Mouse (Mus musculus) neural tube, embryonic 11.5 days (tissue): ENCODE data around the gene Selenof. TPM values are rescaled to one million over a fixed set of nuclear protein-coding genes. Genes with fewer than 3 reads are reported as not detected.

Experiments used
- ATAC-seq: fragments of 200-750 bp; cut with Nextera tagmentation; 2 replicates; pipeline ENCODE4 v1.8.0; 2017; ENCODE audit warnings: moderate number of reproducible peaks, mild to moderate bottlenecking, moderate TSS enrichment, moderate library complexity; ENCODE audit not compliant: insufficient read depth, low FRiP score, low TSS enrichment
- DNase-seq: peaks from one replicate; pipeline ENCODE4 v3.0.0-alpha.2; 2015; ENCODE audit warnings: low spot score
- H3K27ac ChIP-seq: fragments of 300-500 bp; sonication (generic); 2 replicates; pipeline ENCODE4 v1.5.1; 2014; ENCODE audit warnings: low read depth, mild to moderate bottlenecking, low read length
- H3K27me3 ChIP-seq: fragments of 300-500 bp; sonication (generic); 2 replicates; pipeline ENCODE4 v1.6.1; 2014; ENCODE audit warnings: mild to moderate bottlenecking, low read length, mixed read lengths; ENCODE audit not compliant: control insufficient read depth, insufficient read depth
- H3K36me3 ChIP-seq: fragments of 300-500 bp; sonication (generic); 2 replicates; pipeline ENCODE4 v1.6.1; 2014; ENCODE audit warnings: mild to moderate bottlenecking, low read length, moderate library complexity, mixed read lengths; ENCODE audit not compliant: control insufficient read depth, insufficient read depth
- H3K4me1 ChIP-seq: fragments of 300-500 bp; sonication (generic); 2 replicates; pipeline ENCODE4 v1.6.1; 2014; ENCODE audit warnings: low read length, mixed read lengths; ENCODE audit not compliant: control insufficient read depth, insufficient read depth
- H3K4me2 ChIP-seq: fragments of 300-500 bp; sonication (generic); 2 replicates; pipeline ENCODE4 v1.6.1; 2014; ENCODE audit warnings: low read depth, mild to moderate bottlenecking, moderate library complexity
- H3K4me3 ChIP-seq: fragments of 300-500 bp; sonication (generic); 2 replicates; pipeline ENCODE4 v1.5.1; 2014; ENCODE audit warnings: low read depth, low read length
- H3K9ac ChIP-seq: fragments of 300-500 bp; sonication (generic); 2 replicates; pipeline ENCODE4 v1.6.1; 2014; ENCODE audit warnings: mild to moderate bottlenecking, low read length
- H3K9me3 ChIP-seq: fragments of 300-500 bp; sonication (generic); 2 replicates; pipeline ENCODE4 v1.6.1; 2016; ENCODE audit warnings: low read length; ENCODE audit not compliant: control insufficient read depth
- WGBS: fragments of 180-500 bp; shearing (Covaris S2); extraction: QIAGEN DNeasy Blood & Tissue Kit; methylation state at CpG from one replicate; pipeline ENCODE4 v1.1.7; 2014; 5-methylcytosine and 5-hydroxymethylcytosine counted together
- polyA plus RNA-seq: library from polyadenylated mRNA; unstranded; fragments of >200 nt; fragmentation: Nextera tagmentation; extraction: Ambion mirVana; gene quantifications from 2 replicates; pipeline ENCODE4 v1.2.1, GENCODE M21; 2014

Gene Selenof
- polyA plus RNA-seq, 1 experiment from 2014 or later = 397 TPM

GRCm38 (mm10) chr3:144583789-144584188, 13.7 kb downstream of the Selenof start:
- Histone ChIP-seq H3K4me3 (no peak overlapping the region), H3K27me3 (no peaks in the 10 kb centered on the region), H3K36me3 (peaks cover 7% of the 10 kb centered on the region), H3K9ac (no peak overlapping the region), H3K9me3 (no peaks in the 10 kb centered on the region), H3K4me2 (no peak overlapping the region), H3K4me1 (0 out of 2 replicates have a peak, but pooled peaks cover 3% of the 10 kb centered on the region), H3K27ac (no peak overlapping the region)
- WGBS = 85% methylated on average over 5 of the region's 5 CpGs
- ATAC-seq = no peak
- DNase-seq = no peak

GRCm38 (mm10) chr3:144584789-144585553, 14.9 kb downstream of the Selenof start:
- Histone ChIP-seq H3K9ac (no peak overlapping the region), H3K4me1 (0 out of 2 replicates have a peak, but pooled peaks cover 3% of the 10 kb centered on the region), H3K27ac (no peak overlapping the region), H3K36me3 (peaks cover 5% of the 10 kb centered on the region), H3K4me2 (no peak overlapping the region), H3K27me3 (no peaks in the 10 kb centered on the region), H3K9me3 (no peaks in the 10 kb centered on the region), H3K4me3 (no peak overlapping the region)
- ATAC-seq = no peak
- 89% methylated on average over 6 of the region's 6 CpGs for WGBS
- no peak for DNase-seq

- WGBS = 94% methylated on average over 7 of the region's 7 CpGs
- Histone ChIP-seq H3K36me3 (peaks cover 5% of the 10 kb centered on the region), H3K27ac (no peak overlapping the region), H3K4me3 (no peak overlapping the region), H3K9ac (no peak overlapping the region), H3K27me3 (no peaks in the 10 kb centered on the region), H3K9me3 (no peaks in the 10 kb centered on the region), H3K4me1 (0 out of 2 replicates have a peak, but pooled peaks cover 3% of the 10 kb centered on the region), H3K4me2 (no peak overlapping the region)
- DNase-seq (no peak), ATAC-seq (no peak)
These were observed 16.6 kb downstream of the Selenof start for GRCm38 (mm10) chr3:144586731-144587130.

GRCm38 (mm10) chr3:144589189-144589890, 19.2 kb downstream of the Selenof start:
- Histone ChIP-seq H3K9ac (no peak overlapping the region), H3K36me3 (peaks cover 5% of the 10 kb centered on the region), H3K27me3 (no peaks in the 10 kb centered on the region), H3K27ac (no peak overlapping the region), H3K4me1 (0 out of 2 replicates have a peak, but pooled peaks cover 3% of the 10 kb centered on the region), H3K4me3 (no peak overlapping the region), H3K9me3 (no peaks in the 10 kb centered on the region), H3K4me2 (no peak overlapping the region)
- ATAC-seq (peak; percentile 61; the same call in 1 of the 2 replicates), DNase-seq (no peak)
- 82% methylated on average over 8 of the region's 8 CpGs for WGBS

- Histone ChIP-seq H3K4me1 (0 out of 2 replicates have a peak, but pooled peaks cover 3% of the 10 kb centered on the region), H3K27ac (no peak overlapping the region), H3K9me3 (no peaks in the 10 kb centered on the region), H3K27me3 (no peaks in the 10 kb centered on the region), H3K9ac (no peak overlapping the region), H3K4me2 (no peak overlapping the region), H3K4me3 (no peak overlapping the region), H3K36me3 (peaks cover 5% of the 10 kb centered on the region; the same call in 1 of the 2 replicates)
- DNase-seq = no peak
- no peak for ATAC-seq
- WGBS = 78% methylated on average over 9 of the region's 9 CpGs
These were observed 23.1 kb downstream of the Selenof start for GRCm38 (mm10) chr3:144592992-144593785.

GRCm38 (mm10) chr3:144597121-144597520, 27.0 kb downstream of the Selenof start:
- Histone ChIP-seq H3K4me3 (no peak overlapping the region), H3K4me2 (no peak overlapping the region), H3K9ac (no peak overlapping the region), H3K9me3 (no peaks in the 10 kb centered on the region), H3K27me3 (no peaks in the 10 kb centered on the region), H3K36me3 (peaks cover 3% of the 10 kb centered on the region; the same call in 1 of the 2 replicates), H3K4me1 (no peaks in the 10 kb centered on the region), H3K27ac (no peak overlapping the region)
- 86% methylated on average over 4 of the region's 4 CpGs for WGBS
- DNase-seq (no peak), ATAC-seq (no peak)

GRCm38 (mm10) chr3:144597790-144598467, 27.8 kb downstream of the Selenof start:
- H3K27ac ChIP-seq = no peak overlapping the region
- no peaks in the 10 kb centered on the region for H3K9me3 ChIP-seq
- H3K9ac ChIP-seq = no peak overlapping the region
- H3K36me3 ChIP-seq = peaks cover 3% of the 10 kb centered on the region; the same call in 1 of the 2 replicates
- no peak overlapping the region for H3K4me2 ChIP-seq
- DNase-seq (no peak), ATAC-seq (no peak)
- H3K4me3 ChIP-seq = no peak overlapping the region
- H3K27me3 ChIP-seq = no peaks in the 10 kb centered on the region
- WGBS = 75% methylated on average over 12 of the region's 12 CpGs
- no peaks in the 10 kb centered on the region for H3K4me1 ChIP-seq

GRCm38 (mm10) chr3:144602413-144602812, 32.3 kb downstream of the Selenof start:
- no peaks in the 10 kb centered on the region for H3K4me1 ChIP-seq
- no peak for ATAC-seq

More at GRCm38 (mm10) chr3:144602413-144602812, 32.3 kb downstream of the Selenof start:
- WGBS = 70% methylated on average over 4 of the region's 4 CpGs
- DNase-seq = no peak
- Histone ChIP-seq H3K9me3 (no peaks in the 10 kb centered on the region), H3K9ac (no peak overlapping the region), H3K27ac (no peak overlapping the region), H3K4me3 (no peak overlapping the region), H3K4me2 (no peak overlapping the region), H3K36me3 (peaks cover 3% of the 10 kb centered on the region; the same call in 1 of the 2 replicates), H3K27me3 (no peaks in the 10 kb centered on the region)
